Mouse (Mus musculus) heart, postnatal 0 days (tissue): ENCODE results near the gene Dyrk3.

Experiments used
- CTCF ChIP-seq: IDR thresholded peaks from 2 replicates; pipeline ENCODE4 v1.5.1; 2016; ENCODE audit warnings: antibody characterized with exemption, control low read depth, low read depth
- EP300 ChIP-seq: IDR thresholded peaks from 2 replicates; pipeline ENCODE4 v1.6.1; 2016; ENCODE audit warnings: antibody characterized with exemption, low read depth

GRCm38 (mm10) chr1:131161091-131161490, 23.0 kb upstream of the Dyrk3 start:
- TF ChIP-seq EP300 (no peak), CTCF (no peak)
